Mouse (Mus musculus) embryonic facial prominence, embryonic 12.5 days (tissue): Measurements from ENCODE around the gene H2-Q6. TPM values are rescaled to one million over a fixed set of nuclear protein-coding genes. Genes with fewer than 3 reads are reported as not detected.

Experiments used
- ATAC-seq: fragments of 200-750 bp; cut with Nextera tagmentation; 2 replicates; pipeline ENCODE4 v1.8.0; 2017; ENCODE audit not compliant: insufficient number of reproducible peaks, insufficient read depth, low FRiP score, low TSS enrichment
- H3K27ac ChIP-seq: fragments of 300-500 bp; sonication (generic); 2 replicates; pipeline ENCODE4 v1.5.1; 2016; ENCODE audit warnings: mild to moderate bottlenecking
- H3K27me3 ChIP-seq: fragments of 300-500 bp; sonication (generic); 2 replicates; pipeline ENCODE4 v1.6.1; 2016; ENCODE audit warnings: mild to moderate bottlenecking, moderate library complexity
- H3K36me3 ChIP-seq: fragments of 300-500 bp; sonication (generic); 2 replicates; pipeline ENCODE4 v1.6.1; 2016; ENCODE audit warnings: mild to moderate bottlenecking
- H3K4me1 ChIP-seq: fragments of 300-500 bp; sonication (generic); 2 replicates; pipeline ENCODE4 v1.6.1; 2016
- H3K4me2 ChIP-seq: fragments of 300-500 bp; sonication (generic); replicated peaks from 2 replicates; pipeline ENCODE4 v1.6.1; 2016; ENCODE audit warnings: mild to moderate bottlenecking, moderate library complexity
- H3K4me3 ChIP-seq: fragments of 300-500 bp; sonication (generic); 2 replicates; pipeline ENCODE4 v1.5.1; 2016; ENCODE audit warnings: mild to moderate bottlenecking
- H3K9ac ChIP-seq: fragments of 300-500 bp; sonication (generic); 2 replicates; pipeline ENCODE4 v1.6.1; 2016; ENCODE audit warnings: mild to moderate bottlenecking, moderate library complexity
- H3K9me3 ChIP-seq: fragments of 300-500 bp; sonication (generic); 2 replicates; pipeline ENCODE4 v1.6.1; 2016; ENCODE audit warnings: mild to moderate bottlenecking, moderate library complexity
- WGBS: fragments of 180-500 bp; shearing (Covaris S2); methylation state at CpG from one replicate; pipeline ENCODE4 v1.1.7; 2016; 5-methylcytosine and 5-hydroxymethylcytosine counted together
- polyA plus RNA-seq: library from polyadenylated mRNA; unstranded; fragments of >200 nt; fragmentation: Nextera tagmentation; extraction: Ambion mirVana; gene quantifications from 2 replicates; pipeline ENCODE4 v1.2.1, GENCODE M21; 2016

Gene H2-Q6
- polyA plus RNA-seq, 1 experiment from 2014 or later: 0.33 TPM

DNA sequence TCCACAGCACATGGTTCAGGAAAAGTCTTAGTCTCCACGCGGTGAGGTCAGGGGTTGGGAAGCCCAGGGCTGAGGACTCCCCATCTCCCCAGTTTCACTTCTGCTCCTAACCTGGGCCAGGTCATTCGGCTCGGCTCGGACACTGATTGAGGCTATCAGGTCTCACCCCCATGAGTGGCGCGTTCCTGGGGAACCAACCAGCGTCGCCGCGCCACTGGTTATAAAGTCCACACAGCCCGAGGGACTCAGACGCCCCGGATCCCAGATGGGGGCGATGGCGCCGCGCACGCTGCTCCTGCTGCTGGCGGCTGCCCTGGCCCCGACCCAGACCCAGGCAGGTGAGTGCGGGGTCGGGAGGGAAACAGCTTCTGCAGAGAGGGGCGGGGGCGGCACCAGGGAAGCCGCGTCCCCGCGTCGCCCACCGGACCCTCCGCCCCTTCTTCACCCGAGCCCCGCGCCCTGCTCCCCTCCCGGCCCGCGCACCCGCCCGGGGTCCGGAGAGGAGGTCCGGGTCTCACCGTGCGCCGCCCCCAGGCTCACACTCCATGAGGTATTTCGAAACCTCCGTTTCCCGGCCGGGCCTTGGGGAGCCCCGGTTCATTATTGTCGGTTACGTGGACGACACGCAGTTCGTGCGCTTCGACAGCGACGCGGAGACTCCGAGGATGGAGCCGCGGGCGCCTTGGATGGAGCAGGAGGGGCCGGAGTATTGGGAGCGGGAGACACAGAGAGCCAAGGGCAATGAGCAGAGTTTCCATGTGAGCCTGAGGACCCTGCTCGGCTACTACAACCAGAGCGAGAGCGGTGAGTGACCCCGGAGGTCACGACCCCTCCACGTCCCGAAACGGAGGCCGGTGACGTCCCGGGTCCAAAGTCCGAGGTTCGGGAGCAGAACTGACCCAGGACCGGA, 45.4 kb downstream of the H2-Q6 start, which contains the start of gene H2-Q10:
H2-Q10 (plus strand) TSS at position 248 of the 910 bp plus-strand sequence.
- Histone ChIP-seq H3K27ac (no peak within 1 kb of the TSS), H3K4me1 (peaks cover 5% of the 10 kb centered on the region)
- no peak for ATAC-seq

More for the DNA sequence above, 45.4 kb downstream of the H2-Q6 start, which contains the start of gene H2-Q10:
- WGBS: 2% methylated on average over 80 of the region's 80 CpGs
- peaks cover 30% of the 10 kb centered on the region for H3K27me3 ChIP-seq
- H3K9me3 ChIP-seq: no peaks in the 10 kb centered on the region
- no peaks in the 10 kb centered on the region for H3K36me3 ChIP-seq
- H3K9ac ChIP-seq: peak within 1 kb of the TSS; percentile 49
- peak within 1 kb of the TSS; percentile 48 for H3K4me3 ChIP-seq
- H3K4me2 ChIP-seq: peak within 1 kb of the TSS; percentile 86

Other genes starting within 250 kb of the H2-Q6 start
- gene Aif1, start 248.8 kb upstream of the H2-Q6 start, polyA plus RNA-seq: 7.0 and 7.3 TPM in 2 replicates
- gene Lst1, start 236.4 kb upstream of the H2-Q6 start, polyA plus RNA-seq: 5.9 and 7.7 TPM in 2 replicates
- 0.95 and 0.98 TPM in 2 replicates for gene Ltb, start 230.4 kb upstream of the H2-Q6 start, polyA plus RNA-seq
- 0.15 and 0.25 TPM in 2 replicates for gene Tnf, start 222.8 kb upstream of the H2-Q6 start, polyA plus RNA-seq
- 0.22 and 0.27 TPM in 2 replicates for gene Lta, start 219.5 kb upstream of the H2-Q6 start, polyA plus RNA-seq
- gene Gm16181, start 204.0 kb upstream of the H2-Q6 start, polyA plus RNA-seq: 1.0 TPM in 1 of 2 replicates, not detected in the other
- 4.5 and 5.5 TPM in 2 replicates for gene Atp6v1g2, start 191.2 kb upstream of the H2-Q6 start, polyA plus RNA-seq
- gene Nfkbil1, start 189.1 kb upstream of the H2-Q6 start, polyA plus RNA-seq: 13.0 and 13.3 TPM in 2 replicates
- gene Ddx39b, start 183.1 kb upstream of the H2-Q6 start, polyA plus RNA-seq: 572 and 587 TPM in 2 replicates
- 20.8 and 21.5 TPM in 2 replicates for gene H2-D1, start 162.1 kb upstream of the H2-Q6 start, polyA plus RNA-seq
- not detected in 2 replicates for gene H2-Q1, start 104.4 kb upstream of the H2-Q6 start, polyA plus RNA-seq
- gene H2-Q2, start 82.6 kb upstream of the H2-Q6 start, polyA plus RNA-seq: 0.38 and 0.40 TPM in 2 replicates
- gene H2-Q4, start 45.2 kb upstream of the H2-Q6 start, polyA plus RNA-seq: 2.0 and 2.2 TPM in 2 replicates
- 4.6 and 5.9 TPM in 2 replicates for gene H2-Q7, start 14.3 kb downstream of the H2-Q6 start, polyA plus RNA-seq
- 0.11 and 0.17 TPM in 2 replicates for gene H2-Q10, start 45.2 kb downstream of the H2-Q6 start, polyA plus RNA-seq
- not detected in 2 replicates for gene Pou5f1, start 81.2 kb downstream of the H2-Q6 start, polyA plus RNA-seq
- 56.8 and 61.1 TPM in 2 replicates for gene Tcf19, start 92.0 kb downstream of the H2-Q6 start, polyA plus RNA-seq
- 26.1 and 30.8 TPM in 2 replicates for gene Cchcr1, start 92.2 kb downstream of the H2-Q6 start, polyA plus RNA-seq
- gene Psors1c2, start 108.4 kb downstream of the H2-Q6 start, polyA plus RNA-seq: 1.3 and 1.6 TPM in 2 replicates
- 0.08 TPM in 2 replicates for gene Cdsn, start 127.3 kb downstream of the H2-Q6 start, polyA plus RNA-seq
- gene 2300002M23Rik, start 142.6 kb downstream of the H2-Q6 start, polyA plus RNA-seq: not detected in 2 replicates
- gene Sfta2, start 176.7 kb downstream of the H2-Q6 start, polyA plus RNA-seq: not detected in 2 replicates
- gene Gm9573, start 201.8 kb downstream of the H2-Q6 start, polyA plus RNA-seq: not detected in 2 replicates
- 0.08 and 0.11 TPM in 2 replicates for gene Mucl3, start 218.8 kb downstream of the H2-Q6 start, polyA plus RNA-seq
- 18.5 and 23.6 TPM in 2 replicates for gene Vars2, start 242.7 kb downstream of the H2-Q6 start, polyA plus RNA-seq
- gene Gtf2h4, start 248.9 kb downstream of the H2-Q6 start, polyA plus RNA-seq: 48.6 and 51.5 TPM in 2 replicates